Mouse (Mus musculus) CD4-positive, CD25-positive, alpha-beta regulatory T cell, adult 4 months (primary cell): ENCODE data around the gene Glmp. TPM values are rescaled to one million over a fixed set of nuclear protein-coding genes. Genes with fewer than 3 reads are reported as not detected.
"Not testable (repeated sequence)": the region's sequence is repeated elsewhere in the genome, so short reads cannot be mapped to it uniquely, and the experiment has no call there.

ENCODE experiments used
- ATAC-seq: one replicate; pipeline ENCODE4 v1.8.0; 2017
- polyA plus RNA-seq, 2 experiments: library from polyadenylated mRNA; unstranded; fragments of 100-300 nt; shearing (Covaris generic); gene quantifications; one replicate each; pipeline ENCODE4 v1.2.1; 2017

Gene Glmp
- polyA plus RNA-seq, 2 experiments from 2014 or later = 370 to 504 TPM

GRCm38 (mm10) chr3:88378599-88378998 is 53.8 kb downstream of the Glmp start, which contains the start of gene Bglap2:
Gene Bglap2, minus strand, starts transcription at chr3:88378699.
- ATAC-seq = not testable (repeated sequence)

Other genes with a start within 250 kb of the Glmp start
- gene Ttc24, start 246.7 kb upstream of the Glmp start, polyA plus RNA-seq = not detected
- 1 to 10 TPM in 1 of 2 experiments, under 1 TPM in 1; 0.75 to 1.5 TPM for gene Iqgap3, start 243.1 kb upstream of the Glmp start, polyA plus RNA-seq
- 10 to 100 TPM; 30.9 to 36.1 TPM for gene Mef2d, start 182.7 kb upstream of the Glmp start, polyA plus RNA-seq
- gene Rhbg, start 70.3 kb upstream of the Glmp start, polyA plus RNA-seq = not detected
- not detected for gene Gm38392, start 37.8 kb upstream of the Glmp start, polyA plus RNA-seq
- gene Tsacc, start 28.0 kb upstream of the Glmp start, polyA plus RNA-seq = 1 to 10 TPM; 5.8 to 7.7 TPM
- 100 to 1,000 TPM; 189 to 216 TPM for gene Cct3, start 27.9 kb upstream of the Glmp start, polyA plus RNA-seq
- gene Tmem79, start 11.1 kb downstream of the Glmp start, polyA plus RNA-seq = 1 to 10 TPM; 1.1 to 2.2 TPM
- gene Smg5, start 11.2 kb downstream of the Glmp start, polyA plus RNA-seq = 10 to 100 TPM; 24.2 to 34.9 TPM
- not detected for gene Paqr6, start 39.6 kb downstream of the Glmp start, polyA plus RNA-seq
- not detected for gene Bglap3, start 47.7 kb downstream of the Glmp start, polyA plus RNA-seq
- not detected for gene Bglap2, start 53.7 kb downstream of the Glmp start, polyA plus RNA-seq
- not detected for gene Bglap, start 59.4 kb downstream of the Glmp start, polyA plus RNA-seq
- 10 to 100 TPM; 37.2 to 52.9 TPM for gene Pmf1, start 85.3 kb downstream of the Glmp start, polyA plus RNA-seq
- gene Slc25a44, start 100.1 kb downstream of the Glmp start, polyA plus RNA-seq = 10 to 100 TPM; 17.5 to 18.5 TPM
- 10 to 100 TPM; 17.6 to 32.8 TPM for gene Sema4a, start 136.2 kb downstream of the Glmp start, polyA plus RNA-seq
- 1 to 10 TPM; 5.0 to 5.1 TPM for gene Lmna, start 184.9 kb downstream of the Glmp start, polyA plus RNA-seq
- gene Mex3a, start 207.4 kb downstream of the Glmp start, polyA plus RNA-seq = 1 to 10 TPM in 1 of 2 experiments, under 1 TPM in 1; 0.60 to 1.5 TPM
- gene Rab25, start 223.3 kb downstream of the Glmp start, polyA plus RNA-seq = not detected
- gene Lamtor2, start 228.1 kb downstream of the Glmp start, polyA plus RNA-seq = 100 to 1,000 TPM; 197 to 234 TPM
- 10 to 100 TPM; 11.9 to 12.0 TPM for gene Ubqln4, start 228.7 kb downstream of the Glmp start, polyA plus RNA-seq